Mouse (Mus musculus) intestine, embryonic 15.5 days (tissue): ENCODE measurements around the gene Vav1. TPM values are rescaled to one million over a fixed set of nuclear protein-coding genes. Genes with fewer than 3 reads are reported as not detected.

ENCODE experiments used
- ATAC-seq: fragments of 200-750 bp; cut with Nextera tagmentation; 2 replicates; pipeline ENCODE4 v1.8.0; 2017; ENCODE audit warnings: moderate TSS enrichment, moderate library complexity
- H3K27ac ChIP-seq: fragments of 300-500 bp; sonication (generic); 2 replicates; pipeline ENCODE4 v1.5.1; 2015; ENCODE audit warnings: mild to moderate bottlenecking, inconsistent platforms
- H3K27me3 ChIP-seq: fragments of 300-500 bp; sonication (generic); replicated peaks from 2 replicates; pipeline ENCODE4 v1.6.1; 2015; ENCODE audit warnings: inconsistent platforms
- H3K36me3 ChIP-seq: fragments of 300-500 bp; sonication (generic); 2 replicates; pipeline ENCODE4 v1.6.1; 2015; ENCODE audit warnings: inconsistent platforms
- H3K4me1 ChIP-seq: fragments of 300-500 bp; sonication (generic); replicated peaks from 2 replicates; pipeline ENCODE4 v1.6.1; 2015; ENCODE audit warnings: inconsistent platforms
- H3K4me2 ChIP-seq: fragments of 300-500 bp; sonication (generic); replicated peaks from 2 replicates; pipeline ENCODE4 v1.6.1; 2015; ENCODE audit warnings: mild to moderate bottlenecking, inconsistent platforms
- H3K4me3 ChIP-seq: fragments of 300-500 bp; sonication (generic); replicated peaks from 2 replicates; pipeline ENCODE4 v1.5.1; 2015; ENCODE audit warnings: inconsistent platforms
- H3K9ac ChIP-seq: fragments of 300-500 bp; sonication (generic); 2 replicates; pipeline ENCODE4 v1.6.1; 2015; ENCODE audit warnings: inconsistent platforms
- H3K9me3 ChIP-seq: fragments of 300-500 bp; sonication (generic); 2 replicates; pipeline ENCODE4 v1.6.1; 2016; ENCODE audit warnings: inconsistent platforms
- WGBS: fragments of 180-500 bp; shearing (Covaris S2); methylation state at CpG from one replicate; pipeline ENCODE4 v1.1.7; 2015; 5-methylcytosine and 5-hydroxymethylcytosine counted together
- polyA plus RNA-seq: library from polyadenylated mRNA; unstranded; fragments of >200 nt; fragmentation: Nextera tagmentation; extraction: Ambion mirVana; gene quantifications from 2 replicates; pipeline ENCODE4 v1.2.1, GENCODE M21; 2015

Vav1 gene
- polyA plus RNA-seq, 1 experiment from 2014 or later, result 3.2 TPM

DNA sequence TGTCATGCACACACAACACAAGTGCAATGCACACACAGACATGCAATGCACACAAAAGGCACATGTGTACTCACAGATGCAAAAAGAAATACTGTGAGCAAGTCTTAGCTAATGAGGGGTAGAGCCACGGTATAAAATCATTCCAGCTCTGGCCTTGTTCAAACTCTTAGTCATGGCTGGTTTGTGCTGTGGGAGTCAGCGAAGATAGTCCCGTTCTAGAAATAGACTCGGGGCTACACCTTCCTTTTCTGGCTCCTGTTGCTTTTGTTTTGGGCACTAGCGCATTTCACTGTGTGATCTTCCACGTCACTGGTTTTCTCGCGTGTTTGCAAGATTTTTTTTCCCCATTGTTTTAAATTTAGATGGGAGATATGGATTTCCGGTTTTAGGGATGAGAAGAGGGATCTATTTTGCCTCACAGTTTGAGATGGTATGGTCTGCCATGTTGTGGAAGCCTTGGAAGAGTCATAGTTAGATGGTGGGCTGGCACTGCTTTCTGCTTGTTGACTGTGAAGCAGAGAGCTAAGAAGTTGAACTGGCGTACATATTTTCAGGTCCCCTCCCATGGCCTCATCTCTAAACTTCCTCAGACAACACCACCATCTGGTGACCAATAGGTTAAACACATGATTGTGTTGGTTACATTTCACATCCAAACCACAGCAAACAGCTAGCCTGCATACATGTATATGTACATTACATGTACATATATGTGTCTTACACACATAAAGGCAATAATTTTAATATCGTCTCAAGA lies 80.8 kb downstream of the Vav1 start:
- Histone ChIP-seq H3K9ac (no peak overlapping the region), H3K4me2 (no peak overlapping the region), H3K27ac (no peak overlapping the region), H3K4me1 (no peaks in the 10 kb centered on the region), H3K36me3 (no peaks in the 10 kb centered on the region), H3K27me3 (no peaks in the 10 kb centered on the region), H3K4me3 (no peak overlapping the region), H3K9me3 (no peaks in the 10 kb centered on the region)
- ATAC-seq, result no peak
- WGBS, result 85% methylated on average over 11 of the region's 11 CpGs

Other genes with a start within 250 kb of the Vav1 start
- 37.5 and 38.9 TPM in 2 replicates for gene Khsrp, start 247.6 kb upstream of the Vav1 start, polyA plus RNA-seq
- gene Slc25a41, start 237.4 kb upstream of the Vav1 start, polyA plus RNA-seq, result not detected in 2 replicates
- 90.2 and 91.6 TPM in 2 replicates for gene Crb3, start 220.0 kb upstream of the Vav1 start, polyA plus RNA-seq
- 7.8 and 8.8 TPM in 2 replicates for gene Slc25a23, start 219.2 kb upstream of the Vav1 start, polyA plus RNA-seq
- 6.5 and 6.7 TPM in 2 replicates for gene Dennd1c, start 200.6 kb upstream of the Vav1 start, polyA plus RNA-seq
- 24.2 and 27.1 TPM in 2 replicates for gene Tubb4a, start 191.3 kb upstream of the Vav1 start, polyA plus RNA-seq
- gene Tnfsf9, start 173.8 kb upstream of the Vav1 start, polyA plus RNA-seq, result 8.3 and 8.9 TPM in 2 replicates
- gene Cd70, start 129.3 kb upstream of the Vav1 start, polyA plus RNA-seq, result 0.23 TPM in 1 of 2 replicates, not detected in the other
- 0.23 and 0.29 TPM in 2 replicates for gene Tnfsf14, start 84.9 kb upstream of the Vav1 start, polyA plus RNA-seq
- 4.3 and 7.7 TPM in 2 replicates for gene C3, start 51.0 kb upstream of the Vav1 start, polyA plus RNA-seq
- gene Gpr108, start 30.7 kb upstream of the Vav1 start, polyA plus RNA-seq, result 32.6 and 34.7 TPM in 2 replicates
- gene Trip10, start 29.6 kb upstream of the Vav1 start, polyA plus RNA-seq, result 45.2 and 46.1 TPM in 2 replicates
- gene Adgre1, start 79.6 kb downstream of the Vav1 start, polyA plus RNA-seq, result 5.7 and 6.3 TPM in 2 replicates